Mouse (Mus musculus) thymus, postnatal 4 days (tissue): Measurements from ENCODE around the gene Srebf1.

Source experiments
- DNase-seq: peaks from one replicate; pipeline ENCODE4 v3.0.0; 2021

Gene Srebf1

DNA sequence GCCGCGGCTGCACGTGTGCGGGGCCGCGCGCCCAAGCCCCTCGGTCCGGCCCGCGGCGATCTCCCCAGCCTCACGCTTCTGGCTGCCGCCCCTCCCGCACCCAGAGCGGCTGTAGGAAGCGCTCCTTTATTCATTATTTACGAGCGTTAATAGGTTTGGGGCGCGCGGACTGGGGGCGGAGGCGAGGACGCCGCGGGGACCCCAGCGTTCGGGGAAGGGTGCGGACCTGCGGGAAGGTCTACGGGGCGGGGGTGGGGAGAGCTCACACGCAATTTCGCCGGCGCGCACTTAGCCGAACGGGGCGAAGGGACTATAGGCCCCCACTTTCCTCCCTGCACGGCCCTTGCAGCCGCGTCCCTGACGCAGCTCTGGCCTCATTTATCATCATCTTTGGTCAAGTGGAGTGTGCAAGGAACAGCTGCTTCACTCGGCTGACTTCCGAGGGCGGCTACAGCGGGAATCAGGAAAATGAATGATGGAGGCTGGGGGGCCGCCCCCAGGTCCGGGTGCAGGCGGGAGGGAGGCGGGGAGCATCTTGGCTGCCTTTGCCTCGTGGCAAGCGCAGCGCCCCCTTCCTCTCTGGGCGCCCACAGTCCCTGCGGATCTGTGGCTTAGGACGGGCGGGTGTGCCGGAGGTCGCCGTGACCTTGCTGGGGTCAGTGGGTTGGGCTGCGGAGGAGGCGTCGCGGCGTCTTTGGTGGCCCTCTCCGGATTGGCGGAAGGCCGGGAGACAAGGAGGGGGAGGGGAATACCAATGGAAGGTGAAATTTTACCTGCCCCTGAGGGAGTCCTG is 46.0 kb downstream of the Srebf1 start:
- DNase-seq = peak; percentile 81

DNA sequence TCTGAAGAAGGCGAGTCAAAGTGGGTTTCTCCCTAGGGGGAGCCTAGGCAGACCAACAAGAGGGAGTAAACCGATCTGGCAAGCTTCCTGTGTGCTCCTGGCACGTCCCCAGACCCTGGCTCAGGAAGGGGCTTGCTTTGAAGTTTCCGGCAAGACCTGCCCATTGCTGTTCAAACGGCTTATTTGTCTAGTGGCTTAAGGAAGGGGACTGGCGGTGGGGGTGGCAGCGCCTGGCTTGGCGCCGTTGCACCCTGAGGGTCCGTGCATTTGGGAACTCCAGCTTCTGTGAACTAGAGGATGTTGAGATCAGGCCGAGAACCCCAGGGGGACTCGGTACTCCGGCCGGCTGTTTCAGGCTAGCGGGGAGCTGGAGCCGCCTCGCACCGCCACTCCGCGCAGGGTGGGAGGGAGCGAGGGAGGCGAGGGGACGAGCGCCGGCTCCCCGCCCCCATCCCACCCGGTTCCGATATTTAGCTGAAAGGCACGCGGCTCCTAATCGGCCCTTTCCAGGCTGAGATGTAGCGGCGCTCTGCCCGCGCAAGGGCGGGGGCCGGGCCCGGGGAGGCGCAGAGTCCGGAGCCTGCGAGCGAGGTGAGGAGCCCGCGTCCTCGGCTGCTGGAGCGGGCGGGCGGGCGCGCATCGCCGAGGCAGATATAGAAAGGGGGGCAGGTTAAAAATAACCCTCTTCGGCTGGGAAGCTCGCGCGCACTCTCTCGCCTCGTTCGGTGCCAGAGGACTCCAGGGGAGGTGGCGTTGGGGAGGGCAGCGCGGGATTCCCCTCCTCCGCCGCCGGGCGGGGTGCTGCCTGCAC is 46.8 kb downstream of the Srebf1 start:
- peak; percentile 73 for DNase-seq

DNA sequence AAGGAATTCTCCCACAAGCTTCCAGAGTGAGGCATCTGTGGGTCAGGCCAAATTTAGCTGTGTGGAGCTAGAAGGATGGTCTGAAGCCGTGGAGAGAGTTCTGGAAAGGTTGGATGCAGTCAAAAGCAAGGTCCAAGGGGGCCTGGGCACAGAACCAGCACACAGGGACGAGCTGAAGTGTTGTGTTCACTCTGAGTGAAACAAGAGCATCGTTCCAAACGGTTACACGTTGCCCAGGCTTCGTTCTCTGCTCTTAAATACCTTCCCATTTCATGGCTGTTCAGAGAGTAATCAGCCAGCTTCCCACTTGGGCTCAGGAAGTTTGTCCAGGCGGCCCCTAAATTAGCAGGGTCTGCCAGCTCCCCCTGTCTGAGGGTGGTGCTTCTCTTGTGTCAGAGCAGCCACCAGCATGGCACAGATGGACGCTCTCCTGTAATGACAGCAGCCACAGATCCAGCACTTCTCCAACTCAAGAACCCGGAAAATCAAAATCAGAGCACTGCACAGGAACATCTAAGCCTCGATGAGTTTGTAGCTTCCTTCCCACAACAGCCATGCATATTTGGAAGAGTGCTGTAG is 48.7 kb downstream of the Srebf1 start:
- DNase-seq = no peak

DNA sequence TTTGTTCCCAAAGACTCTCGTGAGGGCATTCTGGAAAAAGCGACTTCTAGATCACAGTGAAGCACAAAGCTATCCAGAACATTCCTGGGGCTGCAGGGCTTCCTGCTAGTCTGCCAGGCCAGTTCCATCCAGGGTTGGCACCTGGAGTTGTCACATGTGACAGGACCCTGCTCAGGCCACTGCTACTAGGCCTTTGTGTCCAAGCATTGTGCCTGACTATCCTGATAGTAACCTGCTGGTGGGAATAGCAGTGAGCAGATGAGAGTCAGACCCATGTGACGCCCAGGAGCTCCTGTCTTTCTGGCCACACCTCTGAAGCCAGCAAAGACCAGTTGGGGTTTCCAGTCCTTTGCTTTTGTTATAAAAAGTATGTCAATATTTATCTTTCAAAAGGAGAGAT is 50.3 kb downstream of the Srebf1 start:
- DNase-seq = no peak

GRCm38 (mm10) chr11:60168780-60169179 is 53.6 kb downstream of the Srebf1 start:
- DNase-seq = no peak

GRCm38 (mm10) chr11:60165076-60165475 is 57.3 kb downstream of the Srebf1 start:
- no peak for DNase-seq

DNA sequence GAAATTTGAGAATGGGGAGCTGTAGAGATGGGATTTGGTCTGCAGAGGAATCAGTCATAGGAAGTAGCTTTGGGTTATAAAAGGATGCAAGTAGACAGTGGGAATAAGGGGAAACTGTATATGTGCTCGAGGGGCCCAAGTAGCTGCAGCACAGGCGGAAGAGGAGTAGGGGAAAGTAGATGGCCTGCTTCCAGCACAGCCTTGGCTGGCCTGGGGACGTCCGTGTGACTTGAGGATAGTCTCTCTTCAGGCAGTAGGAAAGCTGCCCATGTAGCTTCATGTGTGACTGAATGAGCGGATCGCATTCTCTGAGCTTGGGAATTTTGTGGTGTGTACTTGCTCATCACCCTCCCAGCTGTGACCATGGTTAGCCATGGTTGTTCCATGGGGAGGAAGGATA is 57.9 kb downstream of the Srebf1 start:
- DNase-seq = no peak

- DNase-seq = peak; percentile 54
Measured at GRCm38 (mm10) chr11:60163362-60163761, 59.0 kb downstream of the Srebf1 start.

GRCm38 (mm10) chr11:60162547-60162946 is 59.8 kb downstream of the Srebf1 start:
- DNase-seq = no peak

DNA sequence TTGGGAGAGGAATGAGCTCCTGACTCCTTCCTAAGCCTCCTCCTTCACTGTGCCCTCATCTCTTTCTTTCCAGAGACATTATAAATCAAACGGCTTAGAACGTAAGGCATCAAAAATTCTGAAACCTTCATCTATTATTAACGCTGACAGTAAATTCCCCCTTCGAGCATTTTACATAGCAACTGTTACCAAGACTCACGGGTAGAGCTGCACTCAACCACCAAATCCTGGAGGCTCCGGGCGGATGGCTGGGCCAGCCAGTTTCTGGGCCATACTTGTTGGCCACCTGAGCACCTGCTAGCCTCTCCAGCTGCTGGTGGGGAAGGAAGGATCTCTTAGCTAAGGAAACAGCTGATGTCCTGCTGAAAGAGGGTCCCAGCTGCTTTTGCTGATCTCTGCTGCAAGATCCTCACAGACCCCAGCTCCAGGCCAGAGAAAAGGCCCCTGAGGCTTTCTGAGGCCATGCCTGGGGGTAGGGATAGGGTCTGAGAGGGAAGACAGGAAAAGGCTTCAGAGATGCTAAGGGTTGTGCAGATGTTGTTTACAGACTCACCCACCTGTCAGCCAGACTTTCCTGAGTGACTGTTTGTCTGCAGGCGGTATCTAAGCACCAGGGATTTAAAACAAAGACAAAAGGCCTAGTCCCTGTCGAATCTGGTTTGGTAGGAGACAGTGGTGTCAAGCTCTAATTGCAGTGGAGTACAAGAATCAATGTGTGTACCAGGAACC is 61.1 kb downstream of the Srebf1 start:
- DNase-seq = peak; percentile 53

- peak; percentile 67 for DNase-seq
Measured at GRCm38 (mm10) chr11:60160454-60161114, 61.8 kb downstream of the Srebf1 start.

DNA sequence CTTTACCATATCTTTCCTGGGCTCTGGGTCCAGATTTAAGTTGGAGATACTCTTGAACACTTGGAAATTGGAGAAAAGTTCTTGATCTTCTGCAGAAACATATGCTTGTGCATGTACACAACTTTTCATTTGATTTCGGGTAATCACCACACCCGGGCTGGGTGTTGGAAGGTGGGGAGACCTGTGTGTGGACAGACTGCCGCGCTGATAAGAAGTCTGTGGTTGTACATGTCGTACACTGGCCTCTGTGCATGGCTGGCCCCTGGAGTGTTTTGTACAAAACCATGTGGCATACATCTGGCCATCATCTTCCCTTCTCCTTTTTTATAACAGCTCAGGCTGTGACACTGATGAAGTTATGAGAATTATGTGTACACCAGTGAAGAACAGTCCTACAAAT is 62.4 kb downstream of the Srebf1 start:
- DNase-seq = no peak

DNA sequence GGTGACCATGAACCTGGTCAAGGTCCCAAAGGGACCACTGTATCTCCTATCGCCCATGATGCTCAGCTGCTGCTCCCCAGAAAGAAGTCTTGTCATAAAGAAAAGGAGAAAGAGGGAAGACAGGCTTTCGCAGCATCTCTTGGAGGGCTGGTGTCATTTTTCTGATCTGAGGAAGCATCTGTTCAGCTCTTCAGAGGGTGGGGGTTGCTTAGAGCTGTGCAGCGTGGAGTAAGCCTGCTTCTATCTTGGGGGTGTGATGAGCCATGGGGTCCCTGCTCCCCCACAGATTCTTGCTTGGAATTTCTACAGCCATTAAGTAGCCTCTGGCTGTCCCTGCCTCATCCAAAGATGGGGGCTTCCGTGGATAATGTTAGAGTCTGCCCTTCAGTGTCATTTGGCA is 64.1 kb downstream of the Srebf1 start:
- peak; percentile 48 for DNase-seq

DNA sequence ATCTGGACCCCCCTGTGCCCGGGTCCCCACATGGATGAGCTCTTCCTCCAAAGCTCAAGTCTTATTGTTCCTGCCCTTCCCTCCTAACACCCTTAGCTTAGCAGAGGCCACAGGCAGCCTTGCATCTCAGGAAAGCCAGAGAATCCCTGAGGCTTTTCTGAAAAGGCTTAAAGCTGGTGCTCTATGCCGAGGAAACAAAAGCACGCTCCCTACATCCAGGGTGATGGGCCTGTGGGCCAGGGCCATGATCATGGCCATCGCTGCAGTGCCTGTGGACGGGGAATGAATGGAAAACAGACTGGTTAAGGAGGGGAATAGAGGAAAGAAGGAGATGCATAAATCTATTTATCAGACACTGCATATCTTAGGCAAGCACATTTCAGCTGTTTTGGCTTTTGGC is 66.7 kb downstream of the Srebf1 start:
- DNase-seq = no peak

DNA sequence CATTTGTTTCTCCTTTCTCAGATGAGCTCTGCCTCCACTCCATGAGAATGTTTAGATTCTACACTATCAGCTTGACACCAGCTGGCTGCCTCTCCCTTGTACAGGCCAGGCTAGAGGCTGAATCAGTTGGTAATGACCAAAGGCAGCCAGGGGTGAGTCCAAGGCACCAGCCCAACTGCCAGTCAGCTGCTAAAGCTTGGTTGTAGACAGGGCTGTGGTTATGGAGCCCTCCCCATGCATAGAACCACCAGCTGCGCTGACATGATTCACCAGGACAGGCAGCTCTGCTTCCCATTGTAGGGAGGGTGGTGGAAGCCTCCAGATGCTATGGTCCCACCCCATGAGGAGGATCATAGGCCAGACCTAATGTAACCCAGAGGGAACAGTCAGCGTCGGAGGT is 68.4 kb downstream of the Srebf1 start:
- DNase-seq = no peak

DNA sequence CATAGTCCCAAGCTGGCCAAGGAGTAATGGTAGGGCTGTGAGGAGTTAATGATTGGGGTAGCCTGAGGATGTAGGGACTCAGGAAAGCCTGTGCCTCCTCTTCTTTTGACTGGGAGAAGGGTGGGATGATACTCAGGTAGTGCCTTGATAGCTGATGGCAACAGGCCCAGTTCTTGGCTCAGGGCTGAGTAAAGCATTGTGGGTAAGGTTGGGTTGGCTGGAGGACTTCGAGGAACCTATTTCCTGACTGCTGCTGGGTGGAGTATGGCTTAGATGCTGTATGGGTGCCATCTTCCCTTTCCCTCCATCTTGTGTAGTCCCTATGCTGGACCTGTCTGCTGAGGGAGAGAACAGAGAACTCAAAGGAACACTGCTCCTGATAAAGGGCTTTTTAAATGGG is 70.0 kb downstream of the Srebf1 start:
- no peak for DNase-seq

- no peak for DNase-seq
Measured at GRCm38 (mm10) chr11:60150677-60151076, 71.7 kb downstream of the Srebf1 start.
